Mouse (Mus musculus) heart, embryonic 10.5 days (tissue): ENCODE results near the gene Gfy. TPM values are rescaled to one million over a fixed set of nuclear protein-coding genes. Genes with fewer than 3 reads are reported as not detected.

Source experiments
- microRNA-seq: library from miRNA; unstranded; fragments of <30 nt; microRNA quantifications from one replicate; pipeline ENCODE4, GENCODE M21; 2017
- polyA plus RNA-seq: library from polyadenylated mRNA; unstranded; fragments of >200 nt; fragmentation: Nextera tagmentation; extraction: Ambion mirVana; gene quantifications from 2 replicates; pipeline ENCODE4 v1.2.1, GENCODE M21; 2016

Gene Gfy
- polyA plus RNA-seq, 1 experiment from 2014 or later: not detected

Small RNA genes within 50 kb of the gene (microRNA-seq; reads per million reads assigned to microRNA genes)
- gene Mir5121 (7.6 reads per million, percentile 22 among the genes with 10 or more reads in this experiment), gene Mir7055 (not detected)

Other genes starting within 250 kb of the Gfy start
- 0.25 TPM in 1 of 2 replicates, not detected in the other for gene Tsks, start 236.4 kb downstream of the Gfy start, polyA plus RNA-seq
- gene Cpt1c, start 204.7 kb downstream of the Gfy start, polyA plus RNA-seq: 11.7 and 19.1 TPM in 2 replicates
- gene Prmt1, start 193.0 kb downstream of the Gfy start, polyA plus RNA-seq: 563 and 740 TPM in 2 replicates
- 61.8 and 71.1 TPM in 2 replicates for gene Irf3, start 181.9 kb downstream of the Gfy start, polyA plus RNA-seq
- gene Bcl2l12, start 180.9 kb downstream of the Gfy start, polyA plus RNA-seq: 44.9 and 57.9 TPM in 2 replicates
- gene Scaf1, start 163.2 kb downstream of the Gfy start, polyA plus RNA-seq: 40.5 and 41.0 TPM in 2 replicates
- gene Rras, start 161.6 kb downstream of the Gfy start, polyA plus RNA-seq: 50.5 and 57.5 TPM in 2 replicates
- 8.8 and 13.3 TPM in 2 replicates for gene Prr12, start 126.7 kb downstream of the Gfy start, polyA plus RNA-seq
- 59.9 and 65.2 TPM in 2 replicates for gene Nosip, start 117.1 kb downstream of the Gfy start, polyA plus RNA-seq
- gene Prrg2, start 116.9 kb downstream of the Gfy start, polyA plus RNA-seq: 15.0 and 16.8 TPM in 2 replicates
- 270 and 314 TPM in 2 replicates for gene Rcn3, start 87.3 kb downstream of the Gfy start, polyA plus RNA-seq
- gene Fcgrt, start 75.7 kb downstream of the Gfy start, polyA plus RNA-seq: 7.8 and 10.2 TPM in 2 replicates
- 1,266 and 1,534 TPM in 2 replicates for gene Rps11, start 55.1 kb downstream of the Gfy start, polyA plus RNA-seq
- 873 and 1,060 TPM in 2 replicates for gene Rpl13a, start 50.8 kb downstream of the Gfy start, polyA plus RNA-seq
- gene Gm45713, start 43.3 kb downstream of the Gfy start, polyA plus RNA-seq: 0.36 and 0.58 TPM in 2 replicates
- gene Flt3l, start 43.1 kb downstream of the Gfy start, polyA plus RNA-seq: 2.5 and 3.1 TPM in 2 replicates
- 97.8 and 102 TPM in 2 replicates for gene Pih1d1, start 25.3 kb downstream of the Gfy start, polyA plus RNA-seq
- gene Aldh16a1, start 25.0 kb downstream of the Gfy start, polyA plus RNA-seq: 45.2 and 45.7 TPM in 2 replicates
- gene Slc17a7, start 15.6 kb downstream of the Gfy start, polyA plus RNA-seq: 0.76 and 1.4 TPM in 2 replicates
- 0.41 TPM in 1 of 2 replicates, not detected in the other for gene Pth2, start 1.4 kb upstream of the Gfy start, polyA plus RNA-seq
- 0.69 and 0.88 TPM in 2 replicates for gene Ccdc155, start 25.3 kb upstream of the Gfy start, polyA plus RNA-seq
- 1.2 and 1.9 TPM in 2 replicates for gene Dkkl1, start 32.6 kb upstream of the Gfy start, polyA plus RNA-seq
- gene Tead2, start 36.2 kb upstream of the Gfy start, polyA plus RNA-seq: 161 and 210 TPM in 2 replicates
- gene Cd37, start 59.5 kb upstream of the Gfy start, polyA plus RNA-seq: 1.5 and 2.3 TPM in 2 replicates
- 0.50 and 0.83 TPM in 2 replicates for gene Slc6a16, start 61.5 kb upstream of the Gfy start, polyA plus RNA-seq
- gene Slc6a21, start 97.9 kb upstream of the Gfy start, polyA plus RNA-seq: not detected in 2 replicates
- gene Trpm4, start 154.2 kb upstream of the Gfy start, polyA plus RNA-seq: 13.5 and 15.2 TPM in 2 replicates
- 17.9 and 31.4 TPM in 2 replicates for gene Hrc, start 155.7 kb upstream of the Gfy start, polyA plus RNA-seq
- 2.4 and 2.9 TPM in 2 replicates for gene Ppfia3, start 187.4 kb upstream of the Gfy start, polyA plus RNA-seq
- gene Lin7b, start 191.0 kb upstream of the Gfy start, polyA plus RNA-seq: 0.59 and 1.4 TPM in 2 replicates
- 173 and 241 TPM in 2 replicates for gene Snrnp70, start 216.2 kb upstream of the Gfy start, polyA plus RNA-seq
- 0.28 and 0.45 TPM in 2 replicates for gene Kcna7, start 226.1 kb upstream of the Gfy start, polyA plus RNA-seq
- gene Ntf5, start 234.1 kb upstream of the Gfy start, polyA plus RNA-seq: 1.5 and 2.6 TPM in 2 replicates
- not detected in 2 replicates for gene Lhb, start 241.3 kb upstream of the Gfy start, polyA plus RNA-seq